Mouse (Mus musculus): ENCODE data around the gene Afg1l. TPM values are rescaled to one million over a fixed set of nuclear protein-coding genes. Genes with fewer than 3 reads are reported as not detected.
A peak's percentile ranks its signal among the peaks of the same experiment; 100 is the strongest.

Afg1l gene
- polyA plus RNA-seq, 1 experiment from 2014 or later = 9.2 TPM

DNA sequence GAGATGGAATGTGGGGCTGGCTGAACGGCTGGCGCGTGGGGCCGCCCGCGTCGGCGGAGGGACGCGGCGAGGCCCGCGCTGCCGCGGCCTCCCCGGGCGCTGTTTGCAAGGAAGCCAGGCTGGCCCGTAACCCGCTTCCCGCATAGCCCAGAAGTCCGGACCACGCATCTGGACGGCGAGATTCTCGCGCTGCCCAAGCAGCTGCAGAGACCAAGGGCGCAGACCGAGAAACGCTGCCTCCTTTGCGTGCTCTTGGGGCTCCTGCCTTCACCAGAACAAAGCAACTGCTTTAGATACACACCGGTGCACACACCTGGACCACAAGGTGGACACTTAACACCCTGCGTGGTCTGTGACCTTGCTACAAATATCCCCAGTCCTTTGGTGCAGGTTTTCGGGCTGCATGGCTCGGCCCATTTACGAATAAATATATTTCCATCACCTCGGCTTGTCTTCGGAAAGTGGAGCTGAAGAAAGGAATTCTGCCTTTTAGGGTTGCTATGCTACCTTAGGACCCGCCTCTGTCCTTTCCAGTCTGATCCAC lies 200.0 kb downstream of the Afg1l start:
- Histone ChIP-seq H3K9ac (ENCODE audit: low read depth, low read length) (peak overlapping the region; percentile 82), H3K4me1 (ENCODE audit: control insufficient read depth, insufficient read depth, low read length) (peaks cover 24% of the 10 kb centered on the region), H3K4me2 (ENCODE audit: low read length) (peak overlapping the region; percentile 97), H3K4me3 (ENCODE audit: low read depth, low read length) (peak overlapping the region; percentile 84), H3K9me3 (replicated peaks; ENCODE audit: control insufficient read depth, low read length, poor library complexity, severe bottlenecking) (no peaks in the 10 kb centered on the region), H3K27ac (ENCODE audit: low read length) (peak overlapping the region; percentile 97), H3K27me3 (ENCODE audit: control insufficient read depth, insufficient read depth, low read depth, low read length) (peaks cover 4% of the 10 kb centered on the region; the same call in 1 of the 2 replicates), H3K36me3 (ENCODE audit: control insufficient read depth, insufficient read depth, low read length) (no peaks in the 10 kb centered on the region)
- under 1% methylated on average over 24 of the region's 38 CpGs for WGBS
- peak; percentile 21; the same call in 1 of the 2 replicates for ATAC-seq

DNA sequence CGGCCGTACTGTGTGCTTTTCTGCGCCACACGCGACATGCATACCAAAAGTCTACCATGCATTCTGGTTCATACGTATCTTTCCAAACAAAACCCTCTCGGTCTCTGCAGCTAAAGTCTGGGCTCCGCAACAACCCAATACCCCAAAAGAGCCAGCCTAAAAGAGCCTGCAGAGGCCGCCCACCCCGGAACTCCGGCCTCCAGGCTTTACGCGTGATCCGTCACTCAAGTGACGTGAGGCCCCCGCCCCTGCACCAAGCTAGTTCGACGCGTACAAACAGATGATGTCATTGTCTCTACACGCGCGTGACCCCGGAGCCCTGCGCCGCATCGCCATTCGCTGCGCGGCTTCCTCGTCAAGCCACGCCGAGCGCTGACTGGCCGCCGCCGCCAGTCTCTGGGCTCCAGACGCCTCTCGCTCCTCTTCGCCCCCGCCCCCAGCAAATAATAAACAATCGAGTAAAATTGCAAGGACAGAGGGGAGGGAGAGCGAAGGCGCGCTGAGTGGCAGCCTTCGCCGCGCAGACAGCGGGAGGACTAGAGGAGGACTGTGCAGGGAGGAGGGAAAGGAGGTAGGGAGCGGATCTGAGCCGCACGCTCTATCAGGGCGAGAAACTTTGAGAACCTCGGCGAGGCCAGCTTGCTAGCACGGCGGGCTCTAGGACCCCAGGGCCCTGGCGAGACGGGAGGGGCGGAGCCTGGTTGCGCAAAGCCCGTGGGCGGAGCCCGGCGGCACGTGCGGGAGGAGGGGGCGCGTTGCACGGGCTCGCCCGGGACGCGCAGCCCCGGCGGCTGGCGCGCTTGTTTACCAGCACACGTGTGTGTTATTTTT lies 200.7 kb downstream of the Afg1l start:
- under 1% methylated on average over 77 of the region's 78 CpGs for WGBS
- ATAC-seq = peak; percentile 94
- H3K27me3 ChIP-seq (ENCODE audit: control insufficient read depth, insufficient read depth, low read depth, low read length) = peaks cover 4% of the 10 kb centered on the region; the same call in 1 of the 2 replicates
- peak overlapping the region; percentile 84 for H3K4me3 ChIP-seq (ENCODE audit: low read depth, low read length)
- H3K27ac ChIP-seq (ENCODE audit: low read length) = peak overlapping the region; percentile 97
- H3K4me1 ChIP-seq (ENCODE audit: control insufficient read depth, insufficient read depth, low read length) = peaks cover 24% of the 10 kb centered on the region
- H3K4me2 ChIP-seq (ENCODE audit: low read length) = peak overlapping the region; percentile 97
- no peaks in the 10 kb centered on the region for H3K36me3 ChIP-seq (ENCODE audit: control insufficient read depth, insufficient read depth, low read length)
- no peaks in the 10 kb centered on the region for H3K9me3 ChIP-seq (replicated peaks; ENCODE audit: control insufficient read depth, low read length, poor library complexity, severe bottlenecking)
- H3K9ac ChIP-seq (ENCODE audit: low read depth, low read length) = peak overlapping the region; percentile 82

GRCm38 (mm10) chr10:42276507-42277345 lies 201.6 kb downstream of the Afg1l start, which contains the start of gene Foxo3:
Gene Foxo3, minus strand, starts transcription at chr10:42276755.
- H3K4me3 ChIP-seq (ENCODE audit: low read depth, low read length) = peak within 1 kb of the TSS; percentile 84
- peak within 1 kb of the TSS; percentile 97 for H3K27ac ChIP-seq (ENCODE audit: low read length)
- under 1% methylated on average over 66 of the region's 88 CpGs for WGBS
- H3K9ac ChIP-seq (ENCODE audit: low read depth, low read length) = peak within 1 kb of the TSS; percentile 81
- peak; percentile 76 for ATAC-seq
- H3K9me3 ChIP-seq (replicated peaks; ENCODE audit: control insufficient read depth, low read length, poor library complexity, severe bottlenecking) = no peaks in the 10 kb centered on the region
- peaks cover 24% of the 10 kb centered on the region for H3K4me1 ChIP-seq (ENCODE audit: control insufficient read depth, insufficient read depth, low read length)
- H3K36me3 ChIP-seq (ENCODE audit: control insufficient read depth, insufficient read depth, low read length) = no peaks in the 10 kb centered on the region
- H3K4me2 ChIP-seq (ENCODE audit: low read length) = peak within 1 kb of the TSS; percentile 97
- H3K27me3 ChIP-seq (ENCODE audit: control insufficient read depth, insufficient read depth, low read depth, low read length) = peaks cover 4% of the 10 kb centered on the region; the same call in 1 of the 2 replicates

GRCm38 (mm10) chr10:42275871-42276501 lies 202.4 kb downstream of the Afg1l start:
- Histone ChIP-seq H3K4me1 (ENCODE audit: control insufficient read depth, insufficient read depth, low read length) (peaks cover 28% of the 10 kb centered on the region), H3K27me3 (ENCODE audit: control insufficient read depth, insufficient read depth, low read depth, low read length) (peaks cover 4% of the 10 kb centered on the region; the same call in 1 of the 2 replicates), H3K4me2 (ENCODE audit: low read length) (peak overlapping the region; percentile 97), H3K36me3 (ENCODE audit: control insufficient read depth, insufficient read depth, low read length) (no peaks in the 10 kb centered on the region), H3K9ac (ENCODE audit: low read depth, low read length) (peak overlapping the region; percentile 81), H3K4me3 (ENCODE audit: low read depth, low read length) (peak overlapping the region; percentile 84), H3K9me3 (replicated peaks; ENCODE audit: control insufficient read depth, low read length, poor library complexity, severe bottlenecking) (no peaks in the 10 kb centered on the region), H3K27ac (ENCODE audit: low read length) (peak overlapping the region; percentile 97)
- 0% methylated on average over 31 of the region's 40 CpGs for WGBS
- ATAC-seq = peak; percentile 1; the same call in 1 of the 2 replicates

DNA sequence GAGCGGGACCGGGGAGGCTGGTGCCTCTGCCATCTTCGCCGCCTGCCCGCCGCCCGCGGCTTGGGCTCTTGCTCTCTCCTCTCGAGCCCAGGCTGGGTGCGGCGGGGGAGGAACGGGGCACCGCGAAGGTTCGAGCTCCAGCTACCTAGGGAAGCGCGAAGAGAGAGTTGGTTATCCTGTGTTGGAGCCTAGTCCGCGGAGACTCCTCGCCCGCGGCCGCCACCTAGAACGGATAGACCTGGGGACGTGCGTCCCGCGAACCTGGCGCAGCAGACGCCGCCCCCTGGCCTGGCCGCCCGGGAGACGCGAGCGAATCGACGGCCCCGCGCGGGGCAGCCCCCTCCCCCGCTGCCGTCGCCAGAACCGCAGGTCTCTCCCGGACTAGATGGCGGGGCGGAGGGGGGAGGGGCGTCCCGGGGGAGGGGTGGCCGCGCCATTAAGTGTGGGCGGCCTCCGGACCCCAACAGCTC lies 202.9 kb downstream of the Afg1l start:
- peak overlapping the region; percentile 97 for H3K4me2 ChIP-seq (ENCODE audit: low read length)
- H3K4me1 ChIP-seq (ENCODE audit: control insufficient read depth, insufficient read depth, low read length) = peaks cover 28% of the 10 kb centered on the region
- peak overlapping the region; percentile 97 for H3K27ac ChIP-seq (ENCODE audit: low read length)
- peak overlapping the region; percentile 84 for H3K4me3 ChIP-seq (ENCODE audit: low read depth, low read length)
- no peaks in the 10 kb centered on the region for H3K9me3 ChIP-seq (replicated peaks; ENCODE audit: control insufficient read depth, low read length, poor library complexity, severe bottlenecking)
- WGBS = 0% methylated on average over 50 of the region's 54 CpGs
- peak overlapping the region; percentile 81 for H3K9ac ChIP-seq (ENCODE audit: low read depth, low read length)
- no peaks in the 10 kb centered on the region for H3K36me3 ChIP-seq (ENCODE audit: control insufficient read depth, insufficient read depth, low read length)
- ATAC-seq = no peak
- H3K27me3 ChIP-seq (ENCODE audit: control insufficient read depth, insufficient read depth, low read depth, low read length) = peaks cover 3% of the 10 kb centered on the region; the same call in 1 of the 2 replicates

DNA sequence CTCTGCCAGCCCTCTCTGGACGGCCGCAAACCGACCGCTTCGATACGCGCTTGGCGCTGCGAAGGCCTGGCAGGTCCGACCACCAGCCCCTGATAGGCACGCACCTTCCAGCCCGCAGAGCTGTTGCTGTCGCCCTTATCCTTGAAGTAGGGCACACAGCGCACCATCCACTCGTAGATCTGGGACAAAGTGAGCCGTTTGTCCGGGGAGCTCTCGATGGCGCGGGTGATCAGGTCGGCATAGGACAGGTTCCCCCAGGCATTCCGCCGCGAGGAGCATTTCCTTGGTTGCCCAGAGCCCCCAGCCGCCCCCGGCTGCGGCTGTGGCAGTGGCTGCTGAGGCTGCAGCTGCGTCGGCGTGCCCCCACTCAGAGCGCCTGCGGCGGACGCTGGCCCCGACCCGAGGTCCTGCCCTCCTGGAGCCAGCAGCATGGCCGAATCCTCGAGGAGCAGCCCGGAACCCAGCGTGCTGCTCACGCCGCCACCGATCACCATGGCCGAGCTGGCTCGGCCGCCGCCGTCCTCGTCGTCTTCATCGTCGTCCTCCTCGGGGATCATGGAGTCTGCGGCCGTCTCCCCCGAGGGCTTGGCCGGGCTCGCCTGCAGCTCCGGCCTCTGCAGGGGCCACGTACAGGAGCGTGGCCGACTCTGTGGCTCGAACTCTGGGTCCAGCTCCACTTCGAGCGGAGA lies 203.5 kb downstream of the Afg1l start:
- no peak for ATAC-seq
- peak overlapping the region; percentile 97; the same call in 1 of the 2 replicates for H3K27ac ChIP-seq (ENCODE audit: low read length)
- under 1% methylated on average over 62 of the region's 65 CpGs for WGBS

DNA sequence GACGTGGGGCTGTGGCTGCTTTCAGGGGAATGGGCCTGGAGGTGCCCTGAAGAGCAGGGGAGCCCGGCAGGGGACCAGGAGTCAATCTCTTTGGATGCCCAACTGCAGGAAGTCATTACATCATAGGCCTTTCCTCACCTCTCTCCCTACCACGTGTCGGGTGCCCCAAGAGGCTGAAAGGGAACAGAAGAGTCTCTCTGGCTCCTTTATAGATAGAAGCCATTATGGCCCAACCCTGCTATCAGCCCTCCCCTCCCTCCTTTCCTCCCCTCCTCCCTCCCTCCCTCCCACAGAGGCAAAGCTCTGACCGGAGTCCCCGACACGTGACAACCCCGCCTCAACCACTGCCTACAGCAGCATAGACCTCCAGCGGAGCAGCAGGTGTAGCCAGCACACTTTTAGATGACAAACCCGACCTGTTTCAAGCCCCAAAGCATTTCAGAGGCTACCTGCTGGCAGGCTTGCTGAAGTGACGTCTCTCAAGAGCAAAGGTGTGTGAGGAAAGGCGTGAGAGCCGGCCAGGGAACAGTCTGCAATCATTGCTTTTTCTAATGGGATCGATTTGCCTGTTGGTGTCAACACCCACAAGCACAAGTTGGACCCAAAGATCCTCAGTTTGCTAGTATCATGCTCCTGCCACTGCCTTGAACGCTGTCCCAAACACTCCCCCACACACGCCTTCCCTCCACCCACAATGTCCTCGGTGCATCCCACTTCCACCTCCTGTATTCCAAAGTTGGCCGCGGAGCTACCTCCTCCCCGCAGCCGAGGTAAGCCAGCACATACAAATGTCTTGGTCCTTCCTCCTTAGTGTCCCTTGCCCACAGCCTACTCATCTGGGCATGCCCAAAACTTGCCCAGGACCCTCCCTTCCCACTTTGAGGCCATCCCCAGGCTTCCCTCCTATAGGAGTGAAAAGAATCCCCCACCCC lies 204.3 kb downstream of the Afg1l start:
- peak overlapping the region; percentile 84 for H3K4me3 ChIP-seq (ENCODE audit: low read depth, low read length)
- peak overlapping the region; percentile 97 for H3K4me2 ChIP-seq (ENCODE audit: low read length)
- no peaks in the 10 kb centered on the region for H3K36me3 ChIP-seq (ENCODE audit: control insufficient read depth, insufficient read depth, low read length)
- peak overlapping the region; percentile 81 for H3K9ac ChIP-seq (ENCODE audit: low read depth, low read length)
- no peaks in the 10 kb centered on the region; the same call in 1 of the 2 replicates for H3K27me3 ChIP-seq (ENCODE audit: control insufficient read depth, insufficient read depth, low read depth, low read length)
- 10% methylated on average over 21 of the region's 21 CpGs for WGBS
- no peak for ATAC-seq
- peaks cover 28% of the 10 kb centered on the region for H3K4me1 ChIP-seq (ENCODE audit: control insufficient read depth, insufficient read depth, low read length)
- H3K9me3 ChIP-seq (replicated peaks; ENCODE audit: control insufficient read depth, low read length, poor library complexity, severe bottlenecking) = no peaks in the 10 kb centered on the region
- H3K27ac ChIP-seq (ENCODE audit: low read length) = no peak overlapping the region

More for the DNA sequence above, 203.5 kb downstream of the Afg1l start:
- Histone ChIP-seq H3K9ac (ENCODE audit: low read depth, low read length) (peak overlapping the region; percentile 81), H3K4me2 (ENCODE audit: low read length) (peak overlapping the region; percentile 97), H3K36me3 (ENCODE audit: control insufficient read depth, insufficient read depth, low read length) (no peaks in the 10 kb centered on the region), H3K9me3 (replicated peaks; ENCODE audit: control insufficient read depth, low read length, poor library complexity, severe bottlenecking) (no peaks in the 10 kb centered on the region), H3K27me3 (ENCODE audit: control insufficient read depth, insufficient read depth, low read depth, low read length) (no peaks in the 10 kb centered on the region; the same call in 1 of the 2 replicates), H3K4me3 (ENCODE audit: low read depth, low read length) (peak overlapping the region; percentile 84), H3K4me1 (ENCODE audit: control insufficient read depth, insufficient read depth, low read length) (peaks cover 28% of the 10 kb centered on the region)
